Comparison of ENCODE assay signal across 13 mouse cellular contexts in genomic region chr19:41613325-41614087, GRCm38 (mm10). TPM values are rescaled to one million over a fixed set of nuclear protein-coding genes. Genes with fewer than 3 reads are reported as not detected.
DNase-seq lines count a peak whose midpoint lies in the region; ATAC-seq lines count a peak whose summit lies in the region.
"Had no signal": no experiment of that assay in that cellular context is flagged by ENCODE, and none has a peak within 500 bp of the region (broad histone marks: within the 10 kb centered on the region; RNA-seq: fewer than 3 reads in every experiment).

No protein-coding gene starts in this region.

- no peaks in the 10 kb centered on the region for H3K36me3 ChIP-seq in embryonic facial prominence, embryonic 12.5 days
- 0 out of 2 replicates have a peak, but pooled peaks cover 7% of the 10 kb centered on the region for H3K36me3 ChIP-seq in hindbrain, embryonic 14.5 days (replicated peaks; ENCODE audit: control insufficient read depth, insufficient read depth)
- H3K36me3 ChIP-seq in midbrain, embryonic 15.5 days (replicated peaks) = 0 out of 2 replicates have a peak, but pooled peaks cover 2% of the 10 kb centered on the region
- H3K36me3 ChIP-seq: heart, embryonic 13.5 days had no signal

- H3K27ac ChIP-seq in embryonic facial prominence, embryonic 12.5 days = 0 out of 2 replicates have a peak overlapping the region, but pooled peaks have one; percentile 36
- H3K27ac ChIP-seq in hindbrain, embryonic 14.5 days = peak overlapping the region; percentile 52
- peak overlapping the region; percentile 75 for H3K27ac ChIP-seq in midbrain, embryonic 15.5 days
- H3K27ac ChIP-seq: heart, embryonic 13.5 days; kidney, postnatal 0 days; macrophage had no signal

- H3K27me3 ChIP-seq in embryonic facial prominence, embryonic 12.5 days = peaks cover 25% of the 10 kb centered on the region
- H3K27me3 ChIP-seq in hindbrain, embryonic 14.5 days (ENCODE audit: control insufficient read depth, insufficient read depth, low read length) = no peaks in the 10 kb centered on the region
- no peaks in the 10 kb centered on the region for H3K27me3 ChIP-seq in midbrain, embryonic 15.5 days (replicated peaks)

- peaks cover 38% of the 10 kb centered on the region for H3K4me1 ChIP-seq in embryonic facial prominence, embryonic 12.5 days
- H3K4me1 ChIP-seq in hindbrain, embryonic 14.5 days (replicated peaks; ENCODE audit: control insufficient read depth, insufficient read depth, low read length) = peaks cover 43% of the 10 kb centered on the region
- H3K4me1 ChIP-seq in midbrain, embryonic 15.5 days = peaks cover 45% of the 10 kb centered on the region

- DNase-seq in ZHBTc4 (ENCODE audit: low read depth, low spot score) = peak; percentile 48
- peak; percentile 56 for DNase-seq in hindbrain, embryonic 14.5 days (ENCODE audit: low spot score)
- no peak for DNase-seq in adrenal gland, postnatal 25 days
- no peak for DNase-seq in cerebellum, adult 11 months
- DNase-seq in spleen, postnatal 36 days (ENCODE audit: low spot score in 2 of 2) = no peak
- DNase-seq in heart, postnatal 36 days = no peak
- DNase-seq: cerebellum, adult 18-20 months; thymus, adult 18-20 months had no signal

- intact Hi-C loops in heart, postnatal 36 days (cut with DNase I) = no loop called here

- no peaks in the 10 kb centered on the region for H3K9me3 ChIP-seq in embryonic facial prominence, embryonic 12.5 days
- H3K9me3 ChIP-seq in hindbrain, embryonic 14.5 days (ENCODE audit: control insufficient read depth, low read length) = no peaks in the 10 kb centered on the region
- H3K9me3 ChIP-seq in midbrain, embryonic 15.5 days = no peaks in the 10 kb centered on the region
- H3K9me3 ChIP-seq: heart, embryonic 13.5 days had no signal

- peak overlapping the region; percentile 19; the same call in 1 of the 2 replicates for H3K4me2 ChIP-seq in embryonic facial prominence, embryonic 12.5 days (replicated peaks)
- H3K4me2 ChIP-seq in hindbrain, embryonic 14.5 days (replicated peaks) = peak overlapping the region; percentile 15; the same call in 1 of the 2 replicates
- H3K4me2 ChIP-seq in midbrain, embryonic 15.5 days = peak overlapping the region; percentile 23
- H3K4me2 ChIP-seq: heart, embryonic 13.5 days had no signal

- H3K4me3 ChIP-seq in embryonic facial prominence, embryonic 12.5 days = no peak overlapping the region
- no peak overlapping the region for H3K4me3 ChIP-seq in hindbrain, embryonic 14.5 days (replicated peaks; ENCODE audit: low read length)
- H3K4me3 ChIP-seq in midbrain, embryonic 15.5 days = no peak overlapping the region
- H3K4me3 ChIP-seq: heart, embryonic 13.5 days had no signal

- no peak overlapping the region for H3K9ac ChIP-seq in embryonic facial prominence, embryonic 12.5 days
- 0 out of 2 replicates have a peak overlapping the region, but pooled peaks have one; percentile 20 for H3K9ac ChIP-seq in hindbrain, embryonic 14.5 days
- H3K9ac ChIP-seq in midbrain, embryonic 15.5 days = peak overlapping the region; percentile 25; the same call in 1 of the 2 replicates
- H3K9ac ChIP-seq: heart, embryonic 13.5 days had no signal

- 0 out of 2 replicates have a peak, but pooled peaks have one; percentile 48 for ATAC-seq in embryonic facial prominence, embryonic 12.5 days (ENCODE audit: insufficient number of reproducible peaks, insufficient read depth, low FRiP score, low TSS enrichment)
- peak; percentile 76 for ATAC-seq in hindbrain, embryonic 14.5 days (ENCODE audit: low FRiP score)
- peak; percentile 77 for ATAC-seq in midbrain, embryonic 15.5 days (replicated peaks)

- WGBS in embryonic facial prominence, embryonic 12.5 days = 30% methylated on average over 16 of the region's 16 CpGs
- WGBS in hindbrain, embryonic 14.5 days = 22% methylated on average over 11 of the region's 16 CpGs
- 17% methylated on average over 16 of the region's 16 CpGs for WGBS in midbrain, embryonic 15.5 days

RNA-seq across cellular contexts. Expression of gene Gm340, which starts 31.3 kb away (rescaled TPM):
- 2.7 and 2.8 TPM in 2 replicates for polyA plus RNA-seq in embryonic facial prominence, embryonic 12.5 days (2016; fragmentation: Nextera tagmentation; extraction: Ambion mirVana)
- polyA plus RNA-seq in hindbrain, embryonic 14.5 days (2014; fragmentation: Nextera tagmentation; extraction: Ambion mirVana) = 3.1 and 3.2 TPM in 2 replicates
- polyA plus RNA-seq in midbrain, embryonic 15.5 days (2015; fragmentation: Nextera tagmentation; extraction: Ambion mirVana) = 2.5 and 2.6 TPM in 2 replicates
- 14.9 and 17.7 TPM in 2 replicates for total RNA-seq in adrenal gland, postnatal 25 days (2021)
- 1 to 10 TPM; 8.7 to 9.0 TPM for total RNA-seq in heart, postnatal 36 days (2021)

Comparison
In these comparisons a context has a peak if more than half of its experiments do, and no peak if none do; other contexts are left out.
1. DNase-seq: peak in ZHBTc4 (single experiment) and hindbrain, embryonic 14.5 days (single experiment); none in adrenal gland, postnatal 25 days (single experiment), cerebellum, adult 11 months (single experiment), spleen, postnatal 36 days (0 of 2) and heart, postnatal 36 days (0 of 2).
2. Peak in every context shown above with its lines, with median percentiles within 50 percentile points of each other: ATAC-seq, H3K27ac ChIP-seq and H3K4me2 ChIP-seq.